Mouse (Mus musculus) kidney, adult 2 months (tissue): Measurements from ENCODE around the gene Clk4.

ENCODE experiments used
- CTCF ChIP-seq: fragments of 200-500 bp; conservative IDR thresholded peaks from 2 replicates; pipeline ENCODE4 v1.5.1; 2011; ENCODE audit warnings: low read depth, mild to moderate bottlenecking, control low read depth, low read length, moderate library complexity, mixed read lengths; ENCODE audit not compliant: insufficient read depth, insufficient read length
- POLR2A ChIP-seq: fragments of 200-500 bp; IDR thresholded peaks from one replicate; pipeline ENCODE4 v1.6.1; 2011; ENCODE audit warnings: low read depth, low read length, control low read depth

GRCm38 (mm10) chr11:51311846-51312245 lies 50.3 kb downstream of the Clk4 start:
- TF ChIP-seq CTCF, result no peak
- TF ChIP-seq POLR2A, result no peak
